9 mouse cellular contexts compared by ENCODE assay signal in the genomic region with DNA sequence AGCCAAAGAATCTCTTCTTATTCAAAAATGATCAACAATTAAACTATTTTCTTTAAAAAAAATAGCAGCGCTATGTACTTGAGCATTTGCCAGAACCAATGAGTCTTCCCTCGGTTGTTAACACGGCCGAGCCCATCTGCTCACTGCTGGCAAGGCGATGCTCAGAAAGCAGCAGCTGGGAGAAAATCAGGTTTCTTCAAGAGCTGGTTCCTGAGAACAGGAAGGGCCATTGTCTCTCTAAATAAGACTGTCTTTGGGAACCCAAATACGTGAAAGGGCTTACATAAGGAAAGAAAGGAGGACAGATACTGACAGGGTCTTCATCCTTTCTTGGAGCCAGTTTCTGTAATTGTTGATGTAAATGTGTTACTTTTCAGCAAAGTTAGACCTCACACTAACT.
A peak's percentile ranks its signal among the peaks of the same experiment; 100 is the strongest.
DNase-seq lines count a peak whose midpoint lies in the region; ATAC-seq and TF ChIP-seq lines count a peak whose summit lies in the region.
"Had no signal": no experiment of that assay in that cellular context is flagged by ENCODE, and none has a peak within 500 bp of the region (broad histone marks: within the 10 kb centered on the region; RNA-seq: fewer than 3 reads in every experiment).

No protein-coding gene starts in this region.

- H3K27ac ChIP-seq in left cerebral cortex, adult 2 months, result peak overlapping the region; percentile 78
- H3K27ac ChIP-seq in forebrain, postnatal 0 days (ENCODE audit: low read depth, low read length), result peak overlapping the region; percentile 65; the same call in 1 of the 2 replicates
- no peak overlapping the region for H3K27ac ChIP-seq in intestine, postnatal 0 days (ENCODE audit: low read depth, low read length)
- H3K27ac ChIP-seq in kidney, embryonic 14.5 days (ENCODE audit: low read depth, low read length), result no peak overlapping the region
- H3K27ac ChIP-seq: macrophage had no signal

- peak; percentile 56 for ATAC-seq in forebrain, postnatal 0 days
- ATAC-seq in intestine, postnatal 0 days, result no peak
- no peak for ATAC-seq in activated CD4-positive, CD25-positive, alpha-beta regulatory T cell, adult 4 months
- ATAC-seq in kidney, embryonic 14.5 days (ENCODE audit: low FRiP score, low TSS enrichment), result no peak

- WGBS in forebrain, postnatal 0 days, result 4% methylated on average over 6 of the region's 6 CpGs
- 43% methylated on average over 6 of the region's 6 CpGs for WGBS in intestine, postnatal 0 days
- 35% methylated on average over 6 of the region's 6 CpGs for WGBS in kidney, embryonic 14.5 days

- no peak overlapping the region for H3K4me3 ChIP-seq in left cerebral cortex, adult 2 months
- H3K4me3 ChIP-seq in forebrain, postnatal 0 days (ENCODE audit: low read depth, low read length), result no peak overlapping the region
- no peak overlapping the region for H3K4me3 ChIP-seq in intestine, postnatal 0 days (ENCODE audit: low read depth, low read length)
- H3K4me3 ChIP-seq in kidney, embryonic 14.5 days (ENCODE audit: low read length), result no peak overlapping the region

- TF ChIP-seq CTCF in left cerebral cortex, adult 2 months (IDR thresholded peaks at IDR 0.05), result no peak
- TF ChIP-seq CTCF in forebrain, postnatal 0 days (IDR thresholded peaks at IDR 0.05; ENCODE audit: low read depth), result no peak
- TF ChIP-seq CTCF in intestine, postnatal 0 days (IDR thresholded peaks at IDR 0.05; ENCODE audit: low read depth), result no peak

- no peaks in the 10 kb centered on the region for H3K27me3 ChIP-seq in forebrain, postnatal 0 days (ENCODE audit: insufficient read depth, low read length)
- H3K27me3 ChIP-seq in intestine, postnatal 0 days (replicated peaks; ENCODE audit: control insufficient read depth, insufficient read depth, low read length), result no peaks in the 10 kb centered on the region
- H3K27me3 ChIP-seq in kidney, embryonic 14.5 days (ENCODE audit: control insufficient read depth, insufficient read depth, low read length), result no peaks in the 10 kb centered on the region

- DNase-seq in left cerebral cortex, adult 2 months (ENCODE audit: extremely low spot score in 1 of 2, low spot score in 2 of 2), result no peak
- DNase-seq in left cerebral cortex, adult 11 months (ENCODE audit: low spot score), result no peak
- DNase-seq in forebrain, postnatal 0 days, result peak; percentile 64
- DNase-seq in retina, postnatal 1 day, result peak; percentile 63
- DNase-seq: spleen, adult 18-20 months had no signal

- H3K4me1 ChIP-seq in forebrain, postnatal 0 days (ENCODE audit: insufficient read depth), result peaks cover 19% of the 10 kb centered on the region
- H3K4me1 ChIP-seq in intestine, postnatal 0 days (replicated peaks; ENCODE audit: control insufficient read depth, insufficient read depth, low read length), result no peaks in the 10 kb centered on the region; the same call in 1 of the 2 replicates
- H3K4me1 ChIP-seq in kidney, embryonic 14.5 days (ENCODE audit: control insufficient read depth, insufficient read depth, low read length), result no peaks in the 10 kb centered on the region

- H3K36me3 ChIP-seq in forebrain, postnatal 0 days (ENCODE audit: insufficient read depth), result no peaks in the 10 kb centered on the region
- H3K36me3 ChIP-seq in intestine, postnatal 0 days (ENCODE audit: control insufficient read depth, insufficient read depth), result no peaks in the 10 kb centered on the region
- H3K36me3 ChIP-seq in kidney, embryonic 14.5 days (ENCODE audit: control insufficient read depth, insufficient read depth, low read length), result no peaks in the 10 kb centered on the region

- H3K9ac ChIP-seq in forebrain, postnatal 0 days, result no peak overlapping the region
- H3K9ac ChIP-seq in intestine, postnatal 0 days (ENCODE audit: low read depth, low read length), result no peak overlapping the region
- no peak overlapping the region for H3K9ac ChIP-seq in kidney, embryonic 14.5 days (ENCODE audit: low read depth, low read length)

- no peak overlapping the region for H3K4me2 ChIP-seq in forebrain, postnatal 0 days (ENCODE audit: low read depth)
- 0 out of 2 replicates have a peak overlapping the region, but pooled peaks have one; percentile 9 for H3K4me2 ChIP-seq in intestine, postnatal 0 days (replicated peaks; ENCODE audit: low read depth)
- H3K4me2 ChIP-seq in kidney, embryonic 14.5 days (replicated peaks; ENCODE audit: low read depth, low read length), result no peak overlapping the region

- intact Hi-C loops in left cerebral cortex, adult 2 months (cut with DNase I), result loop anchor here (1.0 kb wide), 1 partner anchor 55 kb away; no protein-coding TSS in a partner anchor

- 0 out of 2 replicates have a peak, but pooled peaks cover 4% of the 10 kb centered on the region for H3K9me3 ChIP-seq in forebrain, postnatal 0 days (ENCODE audit: low read length)
- H3K9me3 ChIP-seq in intestine, postnatal 0 days (ENCODE audit: control insufficient read depth), result no peaks in the 10 kb centered on the region
- H3K9me3 ChIP-seq in kidney, embryonic 14.5 days (ENCODE audit: control insufficient read depth, low read length), result no peaks in the 10 kb centered on the region

Comparison
In these comparisons a context has a peak if more than half of its experiments do, and no peak if none do; other contexts are left out.
1. DNase-seq: peak in forebrain, postnatal 0 days (single experiment) and retina, postnatal 1 day (single experiment); none in left cerebral cortex, adult 2 months (0 of 2) and left cerebral cortex, adult 11 months (single experiment).
2. H3K27ac ChIP-seq: peak in left cerebral cortex, adult 2 months (single experiment) and forebrain, postnatal 0 days (single experiment); none in intestine, postnatal 0 days (single experiment) and kidney, embryonic 14.5 days (single experiment).